Mouse (Mus musculus): ENCODE results near the gene Mgst3. TPM values are rescaled to one million over a fixed set of nuclear protein-coding genes. Genes with fewer than 3 reads are reported as not detected.

The Mgst3 gene
- total and polyA plus RNA-seq, 2 experiments from 2014 or later: 316 to 364 TPM

DNA sequence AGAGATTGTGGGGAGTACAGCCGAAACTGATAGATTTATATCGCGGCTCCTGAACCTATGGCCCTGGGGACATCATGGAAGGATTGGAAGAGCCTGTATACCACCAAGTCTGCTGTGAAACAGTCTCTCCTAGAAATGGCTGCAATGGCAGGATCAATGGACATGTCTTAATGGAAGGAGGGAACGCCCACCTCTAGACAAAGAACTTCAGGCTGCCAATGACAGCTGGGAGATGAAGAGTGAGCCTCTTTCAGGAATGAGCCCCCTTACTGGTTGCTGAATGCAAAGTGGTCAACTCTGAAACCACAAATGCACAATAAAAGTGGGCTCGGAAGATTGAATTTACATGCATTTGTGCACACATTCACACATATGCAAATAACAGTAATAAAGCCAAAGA lies 10.9 kb downstream of the Mgst3 start:
- Histone ChIP-seq H3K27me3 (ENCODE audit: insufficient read depth, low read length) (no peaks in the 10 kb centered on the region), H3K36me3 (ENCODE audit: insufficient read depth, low read length) (no peaks in the 10 kb centered on the region), H3K4me3 (ENCODE audit: low read length) (no peak overlapping the region), H3K27ac (no peak overlapping the region), H3K4me1 (ENCODE audit: insufficient read depth, low read length) (no peaks in the 10 kb centered on the region), H3K4me2 (ENCODE audit: low read depth, low read length) (no peak overlapping the region), H3K9ac (replicated peaks; ENCODE audit: low read length) (no peak overlapping the region), H3K9me3 (ENCODE audit: low read length) (no peaks in the 10 kb centered on the region)
- WGBS: 71% methylated on average over 5 of the region's 5 CpGs
- no peak for TF ChIP-seq CTCF (IDR thresholded peaks at IDR 0.05; ENCODE audit: low read depth)
- DNase-seq (ENCODE audit: low spot score) (no peak), ATAC-seq (no peak)

DNA sequence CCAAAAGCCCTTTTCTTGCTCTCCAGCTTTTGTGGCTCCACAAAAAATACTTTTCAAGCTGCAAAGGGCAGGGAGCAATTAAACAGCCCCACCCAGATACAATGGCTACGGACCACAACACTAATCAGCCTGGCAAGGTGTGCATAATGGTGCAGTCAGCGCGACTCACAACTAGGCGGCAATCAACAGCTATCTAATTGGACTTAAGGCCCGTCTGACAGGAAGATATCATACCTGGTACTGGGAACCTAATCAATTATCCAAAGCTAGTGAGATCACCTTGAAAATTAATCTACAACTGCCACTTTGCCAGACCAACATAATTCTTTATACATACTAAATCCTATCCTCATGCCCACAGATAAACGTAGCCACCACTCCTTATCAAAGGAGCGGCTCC lies 11.3 kb downstream of the Mgst3 start:
- H3K4me3 ChIP-seq (ENCODE audit: low read length): no peak overlapping the region
- no peaks in the 10 kb centered on the region for H3K36me3 ChIP-seq (ENCODE audit: insufficient read depth, low read length)
- 89% methylated on average over 7 of the region's 7 CpGs for WGBS
- no peak for DNase-seq (ENCODE audit: low spot score)
- no peak overlapping the region for H3K9ac ChIP-seq (replicated peaks; ENCODE audit: low read length)
- no peaks in the 10 kb centered on the region for H3K9me3 ChIP-seq (ENCODE audit: low read length)
- no peak for TF ChIP-seq CTCF (IDR thresholded peaks at IDR 0.05; ENCODE audit: low read depth)
- ATAC-seq: no peak
- H3K4me2 ChIP-seq (ENCODE audit: low read depth, low read length): no peak overlapping the region
- H3K4me1 ChIP-seq (ENCODE audit: insufficient read depth, low read length): no peaks in the 10 kb centered on the region
- no peaks in the 10 kb centered on the region for H3K27me3 ChIP-seq (ENCODE audit: insufficient read depth, low read length)
- no peak overlapping the region for H3K27ac ChIP-seq

DNA sequence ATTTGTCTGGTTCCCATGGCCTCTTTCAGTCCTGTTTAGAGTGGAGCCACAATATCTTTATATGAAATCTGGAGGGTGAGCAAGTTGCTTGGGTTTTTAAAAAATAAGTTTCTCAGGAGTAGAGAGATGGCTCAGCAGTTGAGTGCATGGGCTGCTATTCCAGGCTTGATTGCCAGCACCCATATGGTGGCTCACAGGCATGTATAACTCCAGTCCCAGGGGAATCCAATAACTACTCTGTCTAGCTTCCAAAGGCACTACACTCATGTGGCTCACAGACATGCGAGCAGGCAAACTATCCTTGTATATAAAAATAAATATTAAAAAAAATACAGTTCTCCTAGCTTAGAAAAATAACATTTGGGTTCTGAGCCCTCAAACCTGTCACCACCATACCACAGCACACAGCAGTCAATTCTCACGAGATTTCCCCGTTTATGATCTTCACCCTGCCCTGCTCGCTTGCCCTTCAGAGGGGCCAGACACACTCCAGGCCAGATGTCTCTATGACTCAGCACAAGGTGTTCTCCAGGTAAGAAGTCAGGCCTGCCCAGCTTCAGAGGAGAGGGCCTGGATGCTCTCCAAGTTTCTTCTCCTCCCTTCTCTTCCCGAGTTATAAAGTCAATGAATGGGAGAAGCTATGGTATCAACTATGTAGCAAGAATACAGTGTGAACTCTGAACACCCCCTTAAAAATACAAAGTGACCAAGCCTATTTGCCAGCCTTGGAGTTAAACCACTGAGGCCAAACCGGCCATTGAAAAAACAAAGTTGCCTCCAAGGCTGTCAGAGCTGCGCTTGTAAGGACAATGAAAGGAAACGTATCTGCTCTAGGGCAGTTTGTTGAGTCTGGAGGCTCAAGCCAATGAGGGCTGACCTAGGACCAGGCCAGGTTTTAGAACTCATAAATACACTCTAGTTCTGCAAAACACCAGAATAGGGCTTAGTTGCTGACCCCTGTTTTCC lies 12.3 kb downstream of the Mgst3 start:
- H3K4me1 ChIP-seq (ENCODE audit: insufficient read depth, low read length): no peaks in the 10 kb centered on the region
- H3K4me3 ChIP-seq (ENCODE audit: low read length): no peak overlapping the region
- no peaks in the 10 kb centered on the region for H3K27me3 ChIP-seq (ENCODE audit: insufficient read depth, low read length)
- WGBS: 83% methylated on average over 8 of the region's 8 CpGs
- H3K9ac ChIP-seq (replicated peaks; ENCODE audit: low read length): no peak overlapping the region
- no peak overlapping the region for H3K4me2 ChIP-seq (ENCODE audit: low read depth, low read length)
- no peaks in the 10 kb centered on the region for H3K9me3 ChIP-seq (ENCODE audit: low read length)
- no peak for TF ChIP-seq CTCF (IDR thresholded peaks at IDR 0.05; ENCODE audit: low read depth)
- H3K36me3 ChIP-seq (ENCODE audit: insufficient read depth, low read length): peaks cover 3% of the 10 kb centered on the region; the same call in 1 of the 2 replicates
- H3K27ac ChIP-seq: no peak overlapping the region
- no peak for DNase-seq (ENCODE audit: low spot score)
- ATAC-seq: no peak

DNA sequence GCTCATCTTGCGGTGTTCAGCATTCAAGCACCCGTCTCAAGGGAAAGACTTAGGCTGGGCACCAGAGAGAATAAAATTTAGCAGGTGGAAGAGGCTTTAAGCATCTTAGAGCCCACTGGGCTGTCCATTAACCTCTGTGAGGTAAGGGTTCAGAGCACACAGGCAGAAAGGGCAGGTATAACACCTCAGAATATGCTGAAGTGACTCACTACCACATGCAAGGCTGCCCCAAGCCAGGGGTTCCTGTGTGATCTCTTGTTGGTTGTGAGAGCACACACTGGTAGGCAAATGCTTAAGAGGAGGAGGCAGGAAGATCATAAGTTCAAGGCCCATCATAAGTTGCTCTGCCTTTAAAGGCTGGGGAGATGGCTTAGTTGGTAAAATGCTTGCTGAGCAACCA lies 13.4 kb downstream of the Mgst3 start:
- H3K9ac ChIP-seq (replicated peaks; ENCODE audit: low read length): no peak overlapping the region
- WGBS: 82% methylated on average over 2 of the region's 2 CpGs
- H3K27me3 ChIP-seq (ENCODE audit: insufficient read depth, low read length): no peaks in the 10 kb centered on the region
- TF ChIP-seq CTCF (IDR thresholded peaks at IDR 0.05; ENCODE audit: low read depth): no peak
- peaks cover 5% of the 10 kb centered on the region; the same call in 1 of the 2 replicates for H3K36me3 ChIP-seq (ENCODE audit: insufficient read depth, low read length)
- H3K4me2 ChIP-seq (ENCODE audit: low read depth, low read length): no peak overlapping the region
- H3K27ac ChIP-seq: no peak overlapping the region
- no peak for ATAC-seq
- no peak for DNase-seq (ENCODE audit: low spot score)
- no peaks in the 10 kb centered on the region for H3K9me3 ChIP-seq (ENCODE audit: low read length)
- no peak overlapping the region for H3K4me3 ChIP-seq (ENCODE audit: low read length)
- no peaks in the 10 kb centered on the region for H3K4me1 ChIP-seq (ENCODE audit: insufficient read depth, low read length)

DNA sequence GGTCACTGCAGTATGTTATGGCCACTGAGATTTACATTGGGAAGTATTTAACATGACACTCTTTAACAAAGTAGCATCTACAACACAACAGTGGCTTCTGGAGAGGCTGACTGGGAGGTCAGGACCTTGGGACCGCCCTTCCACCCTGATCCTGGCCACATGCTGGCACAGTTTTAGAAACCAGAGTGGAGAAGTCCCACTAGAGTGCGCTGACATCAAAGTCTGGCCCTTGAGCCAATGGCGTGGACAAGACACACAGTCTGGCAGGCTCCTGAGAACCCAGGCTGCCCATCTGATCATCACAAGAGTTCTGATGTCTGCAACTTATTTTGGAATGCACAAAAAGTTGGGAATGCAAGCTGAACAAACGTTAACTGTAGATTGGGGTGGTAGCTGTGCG lies 13.9 kb downstream of the Mgst3 start:
- Histone ChIP-seq H3K27ac (no peak overlapping the region), H3K27me3 (ENCODE audit: insufficient read depth, low read length) (no peaks in the 10 kb centered on the region), H3K36me3 (ENCODE audit: insufficient read depth, low read length) (peaks cover 5% of the 10 kb centered on the region; the same call in 1 of the 2 replicates), H3K4me3 (ENCODE audit: low read length) (no peak overlapping the region), H3K9ac (replicated peaks; ENCODE audit: low read length) (no peak overlapping the region), H3K4me1 (ENCODE audit: insufficient read depth, low read length) (no peaks in the 10 kb centered on the region), H3K4me2 (ENCODE audit: low read depth, low read length) (no peak overlapping the region), H3K9me3 (ENCODE audit: low read length) (no peaks in the 10 kb centered on the region)
- no peak for TF ChIP-seq CTCF (IDR thresholded peaks at IDR 0.05; ENCODE audit: low read depth)
- 64% methylated on average over 5 of the region's 5 CpGs for WGBS
- DNase-seq (ENCODE audit: low spot score): no peak
- ATAC-seq: no peak

DNA sequence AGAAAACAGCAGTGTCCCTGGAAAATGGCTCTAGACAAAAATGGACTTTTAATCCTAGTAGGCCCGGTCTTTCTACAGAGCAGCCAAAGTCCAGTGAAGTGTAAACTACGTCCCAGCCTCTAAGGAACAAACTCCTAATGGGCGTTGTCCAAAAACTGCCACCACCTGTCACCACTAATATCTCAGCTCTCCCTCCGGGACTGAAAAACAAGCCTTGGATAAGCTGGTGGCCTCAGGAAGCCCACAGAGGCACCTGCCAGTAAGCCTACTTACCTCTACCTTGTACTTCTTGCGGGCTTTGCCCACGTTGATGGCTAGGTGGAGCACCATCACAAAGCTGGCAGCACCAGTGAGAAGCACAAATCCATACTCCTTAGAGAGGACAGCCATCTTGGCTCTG lies 15.6 kb downstream of the Mgst3 start:
- H3K4me3 ChIP-seq (ENCODE audit: low read length): no peak overlapping the region
- H3K36me3 ChIP-seq (ENCODE audit: insufficient read depth, low read length): peaks cover 5% of the 10 kb centered on the region; the same call in 1 of the 2 replicates
- H3K9me3 ChIP-seq (ENCODE audit: low read length): no peaks in the 10 kb centered on the region
- ATAC-seq (no peak), DNase-seq (ENCODE audit: low spot score) (no peak)
- TF ChIP-seq CTCF (IDR thresholded peaks at IDR 0.05; ENCODE audit: low read depth): no peak
- no peak overlapping the region for H3K9ac ChIP-seq (replicated peaks; ENCODE audit: low read length)
- H3K4me1 ChIP-seq (ENCODE audit: insufficient read depth, low read length): no peaks in the 10 kb centered on the region
- H3K4me2 ChIP-seq (ENCODE audit: low read depth, low read length): no peak overlapping the region
- no peak overlapping the region for H3K27ac ChIP-seq
- 65% methylated on average over 6 of the region's 6 CpGs for WGBS
- no peaks in the 10 kb centered on the region for H3K27me3 ChIP-seq (ENCODE audit: insufficient read depth, low read length)

DNA sequence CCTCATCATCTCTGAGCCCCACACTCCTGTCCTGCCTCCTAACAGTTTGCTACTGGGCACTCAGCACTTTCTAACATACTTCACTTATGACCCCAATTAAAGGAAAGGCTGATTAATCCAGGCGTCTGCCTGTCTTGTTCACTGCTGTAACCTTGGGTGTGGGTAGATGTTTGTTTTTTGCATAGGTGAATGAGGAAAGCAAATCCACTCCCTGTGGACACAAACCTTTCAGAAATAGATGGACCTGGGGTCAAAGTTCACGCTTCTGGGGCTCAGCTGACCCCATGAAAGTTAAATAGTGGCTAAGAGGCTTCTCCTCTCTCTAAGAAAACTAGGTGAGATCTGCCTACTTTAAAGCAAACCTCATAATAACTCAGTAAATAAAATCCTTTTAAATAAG lies 18.7 kb downstream of the Mgst3 start:
- Histone ChIP-seq H3K27ac (no peak overlapping the region), H3K9me3 (ENCODE audit: low read length) (no peaks in the 10 kb centered on the region), H3K4me3 (ENCODE audit: low read length) (no peak overlapping the region), H3K36me3 (ENCODE audit: insufficient read depth, low read length) (peaks cover 10% of the 10 kb centered on the region; the same call in 1 of the 2 replicates), H3K4me2 (ENCODE audit: low read depth, low read length) (no peak overlapping the region), H3K9ac (replicated peaks; ENCODE audit: low read length) (no peak overlapping the region), H3K27me3 (ENCODE audit: insufficient read depth, low read length) (no peaks in the 10 kb centered on the region), H3K4me1 (ENCODE audit: insufficient read depth, low read length) (no peaks in the 10 kb centered on the region)
- 66% methylated on average over 2 of the region's 2 CpGs for WGBS
- DNase-seq (ENCODE audit: low spot score) (no peak), ATAC-seq (no peak)
- no peak for TF ChIP-seq CTCF (IDR thresholded peaks at IDR 0.05; ENCODE audit: low read depth)

Measured in hindbrain, postnatal 0 days (tissue).